ENCODE assay signal across 7 mouse cellular contexts in the genomic region with DNA sequence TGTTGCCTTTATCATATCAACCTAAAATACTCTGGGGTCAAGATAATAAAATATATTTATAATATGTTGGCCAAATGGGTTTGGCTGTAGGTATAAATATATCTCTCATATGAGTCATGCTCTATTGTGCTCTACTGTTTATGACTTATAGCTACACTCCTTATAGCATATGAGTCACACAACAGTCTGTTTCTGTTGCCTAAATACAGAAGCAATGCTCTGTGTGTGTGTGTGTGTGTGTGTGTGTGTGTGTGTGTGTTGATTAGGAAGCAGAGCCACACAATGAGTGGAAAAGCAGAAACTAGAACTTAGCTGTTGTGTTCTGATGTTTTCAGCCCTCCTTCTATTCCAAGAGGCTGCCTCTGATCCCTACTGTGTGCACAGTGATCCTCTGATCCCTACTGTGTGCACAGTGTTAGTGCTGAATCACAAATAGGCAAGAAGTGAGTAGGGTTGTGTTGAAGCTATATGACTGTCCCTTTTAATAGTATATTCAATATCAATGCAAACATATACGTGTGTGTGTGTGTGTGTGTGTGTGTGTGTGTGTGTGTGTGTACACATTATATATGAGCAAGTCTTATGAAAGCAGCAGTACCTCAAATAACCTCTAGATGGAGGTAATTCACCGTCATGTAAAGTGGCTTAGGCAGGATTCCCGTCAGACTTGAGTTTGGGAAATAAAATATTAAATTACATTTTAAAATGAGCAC. TPM values are rescaled to one million over a fixed set of nuclear protein-coding genes. Genes with fewer than 3 reads are reported as not detected.
DNase-seq lines count a peak whose midpoint lies in the region; TF ChIP-seq lines count a peak whose summit lies in the region.

No protein-coding gene starts in this region.

- no peaks in the 10 kb centered on the region for H3K36me3 ChIP-seq in ES-E14 (ENCODE audit: control insufficient read depth, insufficient read depth, low read length, poor library complexity, severe bottlenecking)

- peaks cover 0 to 4% of the 10 kb centered on the region in 2 experiments; a peak in 1 of 4 replicates for H3K4me1 ChIP-seq in ES-E14 (ENCODE audit: control insufficient read depth in 2 of 2, insufficient read depth in 2 of 2, low read length in 2 of 2, poor library complexity in 1 of 2)

- DNase-seq in layer of hippocampus, adult 2 months (ENCODE audit: low spot score in 2 of 2), result peak in 1 of 2 experiments; percentile 33
- no peak for DNase-seq in layer of hippocampus, postnatal 25 days (ENCODE audit: extremely low spot score in 1 of 2, low spot score in 1 of 2)
- DNase-seq in ES-E14 (ENCODE audit: low read depth, low spot score) (peak; percentile 43), adipocyte (ENCODE audit: low spot score) (peak; percentile 91)
- DNase-seq in left cerebral cortex, adult 9 months (ENCODE audit: low spot score in 2 of 2), result peak; percentile 8 to 30
- DNase-seq in urinary bladder, postnatal 4 days (ENCODE audit: low spot score in 2 of 2), result no peak
- DNase-seq in urinary bladder, postnatal 10 days (ENCODE audit: low spot score), result no peak

- no peaks in the 10 kb centered on the region for H3K9me3 ChIP-seq in ES-E14 (ENCODE audit: control insufficient read depth, insufficient read depth, low read depth, low read length)

- peak; percentile 70 for TF ChIP-seq CTCF in layer of hippocampus, adult 2 months (conservative IDR thresholded peaks at IDR 0.05)

- in situ Hi-C loops in ES-E14 (cut with MboI; ENCODE audit: low sequenced_read_pairs in 2 of 2, unreplicated experiment in 2 of 2), result no loop called here

- no peak overlapping the region for H3K4me3 ChIP-seq in layer of hippocampus, adult 2 months
- no peak overlapping the region for H3K4me3 ChIP-seq in ES-E14 (ENCODE audit: insufficient read depth in 1 of 2, low read depth in 1 of 2, low read length in 2 of 2, poor library complexity in 1 of 2, severe bottlenecking in 1 of 2)

- no peak overlapping the region for H3K27ac ChIP-seq in layer of hippocampus, adult 2 months
- H3K27ac ChIP-seq in ES-E14 (ENCODE audit: insufficient read depth, low read depth, low read length, poor library complexity, severe bottlenecking), result no peak overlapping the region

- H3K9ac ChIP-seq in ES-E14 (ENCODE audit: insufficient read depth, low read depth, low read length, poor library complexity, severe bottlenecking), result no peak overlapping the region

TF ChIP-seq in ES-E14, 5 proteins besides CTCF, POLR2A, EP300 and RAD21:
- TF ChIP-seq HCFC1 (IDR thresholded peaks at IDR 0.05; ENCODE audit: borderline replicate concordance, insufficient read depth, low read length), result no peak
- peak; percentile 71; the same call in 1 of the 2 replicates for TF ChIP-seq ZC3H11A (IDR thresholded peaks at IDR 0.05; ENCODE audit: borderline replicate concordance, low read depth, low read length)

RNA-seq across cellular contexts. Expression of gene Cyp1b1, which starts 51.3 kb away (rescaled TPM):
- total RNA-seq in layer of hippocampus, adult 2 months (2021), result 1 to 10 TPM; 3.4 to 4.5 TPM
- total RNA-seq in layer of hippocampus, postnatal 25 days (2021), result 1 to 10 TPM; 2.8 to 3.1 TPM
- total RNA-seq in ES-E14 (2012; rRNA removed), result 2.4 and 15.2 TPM in 2 replicates

RNA-seq across cellular contexts. Expression of gene Rmdn2, which starts 51.9 kb away (rescaled TPM):
- 1 to 10 TPM; 9.0 TPM for total RNA-seq in layer of hippocampus, adult 2 months (2021)
- total RNA-seq in layer of hippocampus, postnatal 25 days (2021), result 10 to 100 TPM in 1 of 2 experiments, 1 to 10 TPM in 1; 9.1 to 10.5 TPM
- 6.3 and 11.3 TPM in 2 replicates for total RNA-seq in ES-E14 (2012; rRNA removed)

Comparison
In these comparisons a context has a peak if more than half of its experiments do, and no peak if none do; other contexts are left out.
1. DNase-seq: peak in ES-E14 (single experiment), adipocyte (single experiment) and left cerebral cortex, adult 9 months (2 of 2); none in layer of hippocampus, postnatal 25 days (0 of 2), urinary bladder, postnatal 4 days (0 of 2) and urinary bladder, postnatal 10 days (single experiment).